Mouse (Mus musculus): ENCODE measurements around the gene Noxred1.

DNA sequence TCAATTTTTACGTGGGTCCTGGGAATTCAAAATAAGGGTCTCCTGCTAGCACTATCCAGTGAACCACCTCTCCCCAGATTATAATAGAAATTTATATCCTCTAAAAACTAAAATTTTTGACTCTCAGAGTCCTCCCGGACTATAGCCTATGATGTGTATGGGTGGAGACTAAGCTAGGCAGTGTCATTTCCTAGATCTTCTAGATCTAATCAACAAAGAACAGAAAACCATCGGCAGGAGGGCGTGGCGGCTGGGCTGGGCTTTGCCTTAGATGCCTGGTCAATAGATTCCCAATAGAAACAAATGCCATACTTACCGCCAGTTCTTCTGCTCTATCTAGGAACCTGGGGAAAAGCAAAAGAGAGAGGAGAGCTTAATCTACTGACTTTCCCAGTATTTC lies 11.6 kb upstream of the Noxred1 start:
- TF ChIP-seq IRF4 (IDR thresholded peaks at IDR 0.05; ENCODE audit: low read depth, low read length) (no peak), CHD1 (IDR thresholded peaks at IDR 0.05; ENCODE audit: low read depth, low read length) (no peak), POLR2A (IDR thresholded peaks at IDR 0.05; ENCODE audit: low read depth, low read length) (no peak)

Measured in CH12.LX (cell line).